In genomic region chr2:170228318-170228994, GRCm38 (mm10) we compare ENCODE assay signal across 19 mouse cellular contexts.
DNase-seq lines count a peak whose midpoint lies in the region; ATAC-seq lines count a peak whose summit lies in the region.
"Had no signal": no experiment of that assay in that cellular context is flagged by ENCODE, and none has a peak within 500 bp of the region (broad histone marks: within the 10 kb centered on the region; RNA-seq: fewer than 3 reads in every experiment).

No protein-coding gene starts in this region.

- H3K36me3 ChIP-seq in heart, embryonic 11.5 days (ENCODE audit: control insufficient read depth, insufficient read depth, low read length) = no peaks in the 10 kb centered on the region
- H3K36me3 ChIP-seq: embryonic facial prominence, embryonic 12.5 days; hindbrain, embryonic 13.5 days; liver, embryonic 13.5 days; midbrain, embryonic 10.5 days; stomach, embryonic 15.5 days had no signal

- H3K9ac ChIP-seq in heart, embryonic 11.5 days (ENCODE audit: low read depth, low read length) = no peak overlapping the region
- H3K9ac ChIP-seq: embryonic facial prominence, embryonic 12.5 days; hindbrain, embryonic 13.5 days; liver, embryonic 13.5 days; stomach, embryonic 15.5 days had no signal

- H3K27ac ChIP-seq in heart, embryonic 11.5 days (ENCODE audit: low read depth, low read length) = no peak overlapping the region
- H3K27ac ChIP-seq: embryonic facial prominence, embryonic 12.5 days; hindbrain, embryonic 13.5 days; liver, embryonic 13.5 days; midbrain, embryonic 10.5 days; stomach, embryonic 15.5 days had no signal

- 87% methylated on average over 10 of the region's 10 CpGs for WGBS in heart, embryonic 11.5 days (ENCODE audit: insufficient replicate concordance)

- no peak overlapping the region for H3K4me3 ChIP-seq in heart, embryonic 11.5 days (ENCODE audit: low read depth, low read length)
- H3K4me3 ChIP-seq: embryonic facial prominence, embryonic 12.5 days; hindbrain, embryonic 13.5 days; liver, embryonic 13.5 days; midbrain, embryonic 10.5 days; stomach, embryonic 15.5 days had no signal

- ATAC-seq in heart, embryonic 11.5 days (replicated peaks; ENCODE audit: insufficient number of reproducible peaks, low FRiP score, low TSS enrichment) = no peak
- no peak for ATAC-seq in granulocyte monocyte progenitor cell, adult 5-6 weeks (replicated peaks; ENCODE audit: poor library complexity, severe bottlenecking)

- no peaks in the 10 kb centered on the region for H3K9me3 ChIP-seq in heart, embryonic 11.5 days (replicated peaks; ENCODE audit: control insufficient read depth, low read length)
- H3K9me3 ChIP-seq: embryonic facial prominence, embryonic 12.5 days; hindbrain, embryonic 13.5 days; midbrain, embryonic 10.5 days; stomach, embryonic 15.5 days had no signal

- no peaks in the 10 kb centered on the region for H3K4me1 ChIP-seq in heart, embryonic 11.5 days (ENCODE audit: control insufficient read depth, insufficient read depth, low read length)
- H3K4me1 ChIP-seq: stomach, embryonic 15.5 days had no signal

- H3K4me2 ChIP-seq in heart, embryonic 11.5 days = no peak overlapping the region
- H3K4me2 ChIP-seq: embryonic facial prominence, embryonic 12.5 days; hindbrain, embryonic 13.5 days; liver, embryonic 13.5 days; stomach, embryonic 15.5 days had no signal

- H3K27me3 ChIP-seq in heart, embryonic 11.5 days (ENCODE audit: control insufficient read depth, insufficient read depth, low read length) = no peaks in the 10 kb centered on the region
- H3K27me3 ChIP-seq: embryonic facial prominence, embryonic 12.5 days; hindbrain, embryonic 13.5 days; liver, embryonic 13.5 days; stomach, embryonic 15.5 days had no signal

- DNase-seq in heart, adult 11 months = peak; percentile 85
- peak; percentile 26 for DNase-seq in lung, postnatal 14 days
- DNase-seq in lung, postnatal 4 days = no peak
- peak; percentile 83 for DNase-seq in gonadal fat pad, adult 2 months (ENCODE audit: low read depth)
- no peak for DNase-seq in cerebellum, postnatal 14 days
- no peak for DNase-seq in right cerebral cortex, adult 18-20 months
- DNase-seq: B cell, adult 2 months; cerebellum, adult 18-20 months; kidney, adult 2 months; kidney, postnatal 36 days; left cerebral cortex, postnatal 4 days; liver, embryonic 13.5 days; thymus, postnatal 14 days had no signal

Comparison
In these comparisons a context has a peak if more than half of its experiments do, and no peak if none do; other contexts are left out.
1. DNase-seq: peak in heart, adult 11 months (single experiment), lung, postnatal 14 days (single experiment) and gonadal fat pad, adult 2 months (single experiment); none in lung, postnatal 4 days (0 of 2), cerebellum, postnatal 14 days (0 of 2) and right cerebral cortex, adult 18-20 months (single experiment).